Mouse (Mus musculus) forebrain, embryonic 13.5 days (tissue): ENCODE measurements around the gene Olfr1359. TPM values are rescaled to one million over a fixed set of nuclear protein-coding genes. Genes with fewer than 3 reads are reported as not detected.
A peak's percentile ranks its signal among the peaks of the same experiment; 100 is the strongest.
"Not testable (repeated sequence)": the region's sequence is repeated elsewhere in the genome, so short reads cannot be mapped to it uniquely, and the experiment has no call there.

Experiments
- ATAC-seq: fragments of 200-750 bp; cut with Nextera tagmentation; 2 replicates; pipeline ENCODE4 v1.8.0; 2017
- H3K27ac ChIP-seq: fragments of 300-500 bp; sonication (generic); 2 replicates; pipeline ENCODE4 v1.5.1; 2015; ENCODE audit warnings: inconsistent platforms, mild to moderate bottlenecking, moderate library complexity
- H3K27me3 ChIP-seq: fragments of 300-500 bp; sonication (generic); 2 replicates; pipeline ENCODE4 v1.6.1; 2015; ENCODE audit warnings: mild to moderate bottlenecking, inconsistent platforms
- H3K36me3 ChIP-seq: fragments of 300-500 bp; sonication (generic); 2 replicates; pipeline ENCODE4 v1.6.1; 2015; ENCODE audit warnings: mild to moderate bottlenecking, inconsistent platforms; ENCODE audit not compliant: poor library complexity, severe bottlenecking
- H3K4me1 ChIP-seq: fragments of 300-500 bp; sonication (generic); 2 replicates; pipeline ENCODE4 v1.6.1; 2015; ENCODE audit warnings: inconsistent platforms
- H3K4me2 ChIP-seq: fragments of 300-500 bp; sonication (generic); 2 replicates; pipeline ENCODE4 v1.6.1; 2015; ENCODE audit warnings: inconsistent platforms, mild to moderate bottlenecking, moderate library complexity
- H3K4me3 ChIP-seq: fragments of 300-500 bp; sonication (generic); 2 replicates; pipeline ENCODE4 v1.5.1; 2015; ENCODE audit warnings: mild to moderate bottlenecking, inconsistent platforms
- H3K9ac ChIP-seq: fragments of 300-500 bp; sonication (generic); 2 replicates; pipeline ENCODE4 v1.6.1; 2015; ENCODE audit warnings: mild to moderate bottlenecking, inconsistent platforms
- H3K9me3 ChIP-seq: fragments of 300-500 bp; sonication (generic); replicated peaks from 2 replicates; pipeline ENCODE4 v1.6.1; 2016; ENCODE audit warnings: inconsistent platforms
- WGBS: fragments of 180-500 bp; shearing (Covaris S2); methylation state at CpG from one replicate; pipeline ENCODE4 v1.1.7; 2015; 5-methylcytosine and 5-hydroxymethylcytosine counted together
- polyA plus RNA-seq: library from polyadenylated mRNA; unstranded; fragments of >200 nt; fragmentation: Nextera tagmentation; extraction: Ambion mirVana; gene quantifications from 2 replicates; pipeline ENCODE4 v1.2.1, GENCODE M21; 2015

Gene Olfr1359
- polyA plus RNA-seq, 1 experiment from 2014 or later: not detected

DNA sequence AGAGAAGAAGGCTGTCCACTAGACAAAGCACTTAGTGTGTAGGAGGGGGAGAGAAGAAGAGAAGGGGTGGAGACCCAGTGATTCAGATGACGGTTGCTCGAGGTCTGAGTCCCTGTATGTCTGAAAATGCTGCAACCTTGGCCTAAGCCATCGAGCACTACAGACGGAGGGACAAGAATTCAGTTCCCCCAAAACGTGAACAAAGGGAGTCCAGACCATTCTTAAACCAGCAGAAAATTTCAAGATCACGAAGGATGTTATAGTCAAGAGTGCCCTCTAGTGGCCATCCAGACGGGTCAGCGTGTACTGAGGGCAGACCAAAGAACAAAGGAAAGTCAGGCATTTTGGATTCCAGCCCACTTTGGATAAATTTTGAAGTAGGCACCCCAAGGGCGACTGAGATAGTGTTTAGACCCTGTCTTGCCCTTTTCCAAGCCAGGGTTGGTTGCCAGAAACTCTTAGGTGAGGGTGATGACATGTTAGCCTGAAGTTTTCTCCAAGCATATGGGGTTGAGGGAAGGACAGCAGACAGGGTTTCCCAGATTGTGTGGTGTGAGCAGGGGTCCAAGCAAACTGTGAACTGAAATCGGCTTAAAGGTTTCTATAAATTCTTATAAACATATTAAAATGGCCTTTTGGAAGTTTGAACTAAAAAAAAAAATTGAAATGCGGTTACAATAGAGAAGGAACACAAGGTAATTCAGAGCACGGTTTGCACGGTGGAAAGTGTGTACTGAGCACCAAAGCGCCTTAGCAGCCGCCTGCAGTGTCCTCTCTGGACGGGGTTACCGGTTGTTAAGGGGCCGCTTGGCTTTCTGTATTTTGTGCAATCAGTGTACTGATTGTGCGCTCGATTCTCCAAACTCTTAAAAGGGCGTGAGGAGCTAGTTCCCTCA is 36.3 kb downstream of the Olfr1359 start:
- H3K4me2 ChIP-seq: peak overlapping the region; percentile 70
- peak overlapping the region; percentile 99 for H3K27ac ChIP-seq
- H3K4me1 ChIP-seq: peaks cover 12% of the 10 kb centered on the region
- H3K27me3 ChIP-seq: no peaks in the 10 kb centered on the region
- peak overlapping the region; percentile 79 for H3K9ac ChIP-seq
- peak; percentile 79 for ATAC-seq
- peak overlapping the region; percentile 54 for H3K4me3 ChIP-seq
- 0% methylated on average over 21 of the region's 21 CpGs for WGBS
- H3K36me3 ChIP-seq: no peaks in the 10 kb centered on the region
- H3K9me3 ChIP-seq: no peaks in the 10 kb centered on the region

DNA sequence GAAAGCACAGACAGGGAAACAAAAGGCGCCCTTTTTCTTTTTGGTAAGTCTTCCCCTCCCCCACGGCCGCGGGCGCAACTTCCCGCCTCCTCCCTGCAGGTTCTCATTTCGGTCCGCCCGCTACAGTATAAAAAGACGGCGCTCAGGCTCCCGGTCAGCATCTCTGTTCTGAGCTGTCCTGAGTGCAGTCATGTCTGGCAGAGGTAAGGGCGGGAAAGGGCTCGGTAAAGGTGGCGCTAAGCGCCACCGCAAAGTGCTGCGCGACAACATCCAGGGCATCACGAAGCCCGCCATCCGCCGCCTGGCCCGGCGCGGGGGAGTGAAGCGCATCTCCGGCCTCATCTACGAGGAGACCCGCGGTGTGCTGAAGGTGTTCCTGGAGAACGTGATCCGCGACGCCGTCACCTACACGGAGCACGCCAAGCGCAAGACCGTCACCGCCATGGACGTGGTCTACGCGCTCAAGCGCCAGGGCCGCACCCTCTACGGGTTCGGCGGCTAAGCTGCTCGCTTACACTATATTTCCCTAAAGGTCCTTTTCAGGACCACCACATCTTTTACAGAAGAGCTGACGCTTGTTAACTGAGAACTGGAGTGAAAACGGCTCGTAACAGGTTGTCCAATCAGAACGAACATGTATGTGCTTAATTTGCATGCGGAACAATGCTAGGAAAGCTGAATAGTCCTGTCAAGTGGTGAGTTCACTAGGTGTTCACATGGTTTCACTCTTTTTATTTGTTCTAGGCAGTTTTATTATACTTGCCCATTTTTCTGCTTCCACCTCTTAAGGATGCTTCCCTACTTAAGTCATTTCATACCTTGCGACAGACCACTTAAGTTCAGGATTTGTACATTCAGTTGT is 37.2 kb downstream of the Olfr1359 start, which contains the start of gene Hist1h4j:
Gene Hist1h4j, plus strand, starts transcription at position 159 of the 862 bp plus-strand sequence.
- H3K9ac ChIP-seq: peak within 1 kb of the TSS; percentile 79
- ATAC-seq: peak; percentile 92
- under 1% methylated on average over 49 of the region's 56 CpGs for WGBS

DNA sequence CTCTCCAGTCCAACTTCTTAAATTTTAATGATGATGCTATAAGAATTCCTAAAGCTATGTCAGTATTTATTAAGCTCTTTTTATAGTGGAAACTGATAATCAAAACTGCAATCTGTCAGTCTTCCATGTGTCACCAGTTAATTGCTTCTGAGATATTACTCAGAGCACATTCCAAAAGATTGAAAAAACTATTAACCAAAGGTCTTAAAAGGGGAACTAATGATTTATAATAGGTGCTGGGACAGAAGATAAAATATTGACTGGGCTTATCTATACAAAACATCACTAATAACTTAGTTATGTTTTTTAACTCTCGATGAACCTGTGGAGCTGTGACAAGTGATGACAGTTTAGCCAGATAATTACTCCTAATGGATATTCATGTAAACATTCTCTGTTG is 47.1 kb downstream of the Olfr1359 start:
- H3K4me1 ChIP-seq: peaks cover 21% of the 10 kb centered on the region
- no peaks in the 10 kb centered on the region for H3K9me3 ChIP-seq
- H3K36me3 ChIP-seq: no peaks in the 10 kb centered on the region
- no peak overlapping the region for H3K27ac ChIP-seq
- no peak for ATAC-seq
- no peak overlapping the region for H3K9ac ChIP-seq
- WGBS: 90% methylated on average over 1 of the region's 1 CpGs
- H3K4me2 ChIP-seq: no peak overlapping the region
- H3K27me3 ChIP-seq: no peaks in the 10 kb centered on the region
- no peak overlapping the region for H3K4me3 ChIP-seq

More for the DNA sequence above, 37.2 kb downstream of the Olfr1359 start, which contains the start of gene Hist1h4j:
- not testable (repeated sequence) for H3K9me3 ChIP-seq, H3K36me3 ChIP-seq, H3K27me3 ChIP-seq
- Histone ChIP-seq H3K4me1 (peaks cover 12% of the 10 kb centered on the region), H3K4me2 (peak within 1 kb of the TSS; percentile 70), H3K4me3 (peak within 1 kb of the TSS; percentile 54), H3K27ac (peak within 1 kb of the TSS; percentile 99)

DNA sequence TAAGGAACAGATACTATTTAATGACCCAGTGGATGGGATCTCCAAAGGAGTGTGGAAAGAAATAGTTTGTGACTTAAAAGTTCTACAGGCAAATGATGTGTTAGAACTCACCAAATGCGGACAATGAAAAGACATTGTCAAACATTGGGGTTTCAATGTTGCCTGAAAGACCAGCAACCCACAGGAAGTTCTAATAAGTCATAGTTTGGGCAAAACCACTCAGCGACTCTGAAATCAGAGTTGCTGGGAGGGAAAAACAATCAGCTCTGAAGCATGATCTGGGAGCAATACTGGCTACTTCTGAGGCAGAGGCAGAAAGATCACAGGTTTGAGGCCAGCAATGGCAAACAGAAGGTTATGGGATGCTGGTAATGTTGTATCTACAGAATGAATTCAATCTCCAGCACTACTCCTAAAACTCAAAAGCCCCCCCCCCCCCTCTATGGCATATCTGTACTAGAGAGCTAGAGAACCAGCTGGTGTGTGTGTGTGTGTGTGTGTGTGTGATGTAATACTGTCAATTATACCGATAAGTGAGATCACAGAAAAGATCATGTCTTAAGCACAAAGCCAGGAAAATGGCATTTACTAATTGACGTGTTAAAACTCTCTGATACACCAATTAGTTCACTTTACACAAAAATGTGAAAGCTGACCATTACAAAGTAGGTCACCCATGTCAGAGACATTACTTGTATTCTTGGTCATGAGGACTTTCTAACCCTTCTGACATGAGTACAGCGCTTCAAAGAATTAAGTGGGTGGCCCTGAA is 51.7 kb downstream of the Olfr1359 start:
- peak overlapping the region; percentile 62 for H3K4me3 ChIP-seq
- peak overlapping the region; percentile 82 for H3K9ac ChIP-seq
- peak overlapping the region; percentile 95 for H3K27ac ChIP-seq
- peaks cover 35% of the 10 kb centered on the region for H3K4me1 ChIP-seq
- H3K9me3 ChIP-seq: no peaks in the 10 kb centered on the region
- H3K4me2 ChIP-seq: peak overlapping the region; percentile 84
- H3K36me3 ChIP-seq: no peaks in the 10 kb centered on the region
- WGBS: 3% methylated on average over 5 of the region's 5 CpGs
- ATAC-seq: no peak
- no peaks in the 10 kb centered on the region for H3K27me3 ChIP-seq

DNA sequence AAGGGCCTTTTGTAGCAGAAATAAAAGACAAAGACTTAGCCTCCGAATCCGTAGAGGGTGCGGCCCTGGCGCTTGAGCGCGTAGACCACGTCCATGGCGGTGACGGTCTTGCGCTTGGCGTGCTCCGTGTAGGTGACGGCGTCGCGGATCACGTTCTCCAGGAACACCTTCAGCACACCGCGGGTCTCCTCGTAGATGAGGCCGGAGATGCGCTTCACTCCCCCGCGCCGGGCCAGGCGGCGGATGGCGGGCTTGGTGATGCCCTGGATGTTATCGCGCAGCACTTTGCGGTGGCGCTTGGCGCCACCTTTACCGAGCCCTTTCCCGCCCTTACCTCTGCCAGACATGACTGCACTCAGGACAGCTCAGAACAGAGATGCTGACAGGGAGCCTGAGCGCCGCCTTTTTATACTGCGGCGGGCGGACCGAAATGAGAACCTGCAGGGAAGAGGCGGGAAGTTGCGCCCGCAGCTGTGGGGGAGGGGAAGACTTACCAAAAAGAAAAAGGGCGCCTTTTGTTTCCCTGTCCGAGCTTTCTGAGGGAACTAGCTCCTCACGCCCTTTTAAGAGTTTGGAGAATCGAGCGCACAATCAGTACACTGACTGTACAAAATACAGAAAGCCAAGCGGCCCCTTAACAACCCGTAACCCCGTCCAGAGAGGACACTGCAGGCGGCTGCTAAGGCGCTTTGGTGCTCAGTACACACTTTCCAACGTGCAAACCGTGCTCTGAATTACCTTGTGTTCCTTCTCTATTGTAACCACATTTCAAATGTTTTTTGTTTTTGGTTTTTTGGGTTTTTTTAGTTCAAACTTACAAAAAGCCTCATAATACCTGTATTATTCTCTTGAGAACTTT is 52.5 kb downstream of the Olfr1359 start, which contains the start of gene Hist1h4k:
Gene Hist1h4k, minus strand, starts transcription at position 347 of the 859 bp plus-strand sequence.
- not testable (repeated sequence) for H3K9me3 ChIP-seq, H3K36me3 ChIP-seq, H3K27me3 ChIP-seq
- H3K4me3 ChIP-seq: peak within 1 kb of the TSS; percentile 62
- H3K27ac ChIP-seq: peak within 1 kb of the TSS; percentile 96
- H3K4me2 ChIP-seq: peak within 1 kb of the TSS; percentile 84
- H3K9ac ChIP-seq: peak within 1 kb of the TSS; percentile 82
- peak; percentile 86 for ATAC-seq
- H3K4me1 ChIP-seq: peaks cover 40% of the 10 kb centered on the region
- WGBS: under 1% methylated on average over 41 of the region's 56 CpGs

DNA sequence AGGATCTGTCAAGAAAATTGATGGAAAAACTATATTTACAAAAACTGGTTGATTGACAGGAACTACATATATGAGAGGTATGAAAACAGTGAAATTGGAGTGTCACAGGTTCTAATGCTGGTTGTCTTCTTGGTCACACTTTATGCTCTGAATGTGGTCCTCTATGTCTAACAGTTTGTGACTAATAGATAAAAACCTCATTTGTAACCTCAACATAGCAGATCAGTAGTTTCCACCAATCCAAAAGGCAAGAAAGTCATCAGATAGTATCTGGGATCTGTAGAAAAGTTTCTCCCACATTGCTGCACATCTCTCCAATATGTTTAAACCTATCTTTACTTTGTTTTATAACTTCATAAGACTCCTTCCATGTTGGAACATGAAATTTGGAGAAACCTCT is 53.5 kb downstream of the Olfr1359 start:
- no peaks in the 10 kb centered on the region for H3K36me3 ChIP-seq
- no peaks in the 10 kb centered on the region for H3K9me3 ChIP-seq
- no peaks in the 10 kb centered on the region for H3K27me3 ChIP-seq
- H3K4me3 ChIP-seq: no peak overlapping the region
- peaks cover 43% of the 10 kb centered on the region for H3K4me1 ChIP-seq
- peak overlapping the region; percentile 96 for H3K27ac ChIP-seq
- H3K4me2 ChIP-seq: no peak overlapping the region
- no peak overlapping the region for H3K9ac ChIP-seq
- no peak for ATAC-seq

DNA sequence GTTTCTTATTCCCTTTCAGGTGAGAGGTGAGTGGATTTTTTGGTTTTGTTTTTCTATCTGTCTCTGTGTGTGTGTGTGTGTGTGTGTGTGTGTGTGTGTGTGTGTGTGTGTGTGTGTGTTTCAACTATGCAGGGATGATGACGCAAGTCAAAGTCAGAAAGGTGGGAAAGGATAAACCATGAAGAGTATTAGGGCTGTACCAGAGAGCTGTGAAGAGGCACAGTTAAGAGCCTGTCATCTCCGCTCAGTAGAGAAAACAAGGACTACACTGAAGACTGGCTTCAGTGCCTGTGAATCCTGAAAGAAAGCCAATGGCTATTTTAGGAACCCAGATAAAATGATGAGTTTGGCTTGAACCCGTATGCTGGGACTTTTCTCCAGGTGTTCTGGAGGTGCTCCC is 53.9 kb downstream of the Olfr1359 start:
- no peaks in the 10 kb centered on the region for H3K27me3 ChIP-seq
- peak overlapping the region; percentile 96 for H3K27ac ChIP-seq
- WGBS: 72% methylated on average over 3 of the region's 3 CpGs
- H3K36me3 ChIP-seq: no peaks in the 10 kb centered on the region
- ATAC-seq: no peak
- H3K4me1 ChIP-seq: peaks cover 43% of the 10 kb centered on the region
- peak overlapping the region; percentile 26; the same call in 1 of the 2 replicates for H3K9ac ChIP-seq
- H3K4me2 ChIP-seq: peak overlapping the region; percentile 74; the same call in 1 of the 2 replicates
- H3K4me3 ChIP-seq: peak overlapping the region; percentile 47; the same call in 1 of the 2 replicates
- H3K9me3 ChIP-seq: no peaks in the 10 kb centered on the region

DNA sequence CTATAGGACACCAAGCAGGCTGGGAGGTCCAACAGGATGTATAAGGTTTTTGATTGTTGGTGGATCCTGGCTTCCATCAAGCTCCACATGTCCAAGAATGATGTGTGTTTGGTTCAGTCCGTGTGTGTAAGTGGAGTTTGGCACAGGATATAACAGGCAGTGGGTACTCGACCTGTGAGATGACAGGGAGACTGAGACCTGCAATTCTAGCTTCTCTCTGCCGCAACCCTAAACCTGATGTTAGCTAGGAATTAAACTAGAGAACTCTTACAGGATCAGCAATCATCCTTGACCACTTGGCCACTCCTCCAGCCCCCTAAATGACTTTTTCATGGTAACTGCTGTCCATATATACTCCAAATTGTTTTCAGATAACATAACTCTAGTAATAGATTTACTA is 54.4 kb downstream of the Olfr1359 start:
- H3K27ac ChIP-seq: peak overlapping the region; percentile 96
- H3K27me3 ChIP-seq: no peaks in the 10 kb centered on the region
- 49% methylated on average over 3 of the region's 3 CpGs for whole genome bisulfite sequencing
- ATAC-seq: no peak
- peak overlapping the region; percentile 47; the same call in 1 of the 2 replicates for H3K4me3 ChIP-seq
- H3K4me2 ChIP-seq: peak overlapping the region; percentile 74
- no peaks in the 10 kb centered on the region for H3K36me3 ChIP-seq
- no peaks in the 10 kb centered on the region for H3K9me3 ChIP-seq
- peak overlapping the region; percentile 26; the same call in 1 of the 2 replicates for H3K9ac ChIP-seq
- H3K4me1 ChIP-seq: peaks cover 40% of the 10 kb centered on the region

DNA sequence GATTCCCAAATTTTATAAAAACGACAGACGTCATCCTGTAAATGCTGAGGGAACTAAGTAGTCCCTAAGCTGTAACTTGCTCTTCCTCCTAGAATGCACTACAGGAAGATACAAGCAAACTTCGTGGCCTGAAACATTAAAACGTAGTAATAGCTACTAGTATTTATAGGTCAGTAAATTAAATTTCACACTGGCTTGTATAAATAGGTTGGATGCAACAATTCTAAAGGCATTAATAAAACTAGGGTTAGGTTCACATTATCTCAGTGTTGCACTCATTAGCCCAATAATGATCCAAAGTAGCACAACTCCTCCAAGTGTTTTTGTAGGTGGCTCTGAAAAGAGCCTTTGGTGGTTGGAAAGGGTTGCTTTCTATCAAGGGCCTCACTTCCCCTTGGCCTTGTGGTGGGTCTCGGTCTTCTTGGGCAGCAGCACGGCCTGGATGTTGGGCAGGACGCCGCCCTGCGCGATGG is 55.2 kb downstream of the Olfr1359 start:
- no peaks in the 10 kb centered on the region for H3K27me3 ChIP-seq
- WGBS: 1% methylated on average over 10 of the region's 10 CpGs
- no peaks in the 10 kb centered on the region for H3K36me3 ChIP-seq
- peak overlapping the region; percentile 74 for H3K4me2 ChIP-seq
- peaks cover 36% of the 10 kb centered on the region for H3K4me1 ChIP-seq
- no peaks in the 10 kb centered on the region for H3K9me3 ChIP-seq
- ATAC-seq: no peak
- peak overlapping the region; percentile 96 for H3K27ac ChIP-seq
- peak overlapping the region; percentile 80 for H3K9ac ChIP-seq
- H3K4me3 ChIP-seq: peak overlapping the region; percentile 47

DNA sequence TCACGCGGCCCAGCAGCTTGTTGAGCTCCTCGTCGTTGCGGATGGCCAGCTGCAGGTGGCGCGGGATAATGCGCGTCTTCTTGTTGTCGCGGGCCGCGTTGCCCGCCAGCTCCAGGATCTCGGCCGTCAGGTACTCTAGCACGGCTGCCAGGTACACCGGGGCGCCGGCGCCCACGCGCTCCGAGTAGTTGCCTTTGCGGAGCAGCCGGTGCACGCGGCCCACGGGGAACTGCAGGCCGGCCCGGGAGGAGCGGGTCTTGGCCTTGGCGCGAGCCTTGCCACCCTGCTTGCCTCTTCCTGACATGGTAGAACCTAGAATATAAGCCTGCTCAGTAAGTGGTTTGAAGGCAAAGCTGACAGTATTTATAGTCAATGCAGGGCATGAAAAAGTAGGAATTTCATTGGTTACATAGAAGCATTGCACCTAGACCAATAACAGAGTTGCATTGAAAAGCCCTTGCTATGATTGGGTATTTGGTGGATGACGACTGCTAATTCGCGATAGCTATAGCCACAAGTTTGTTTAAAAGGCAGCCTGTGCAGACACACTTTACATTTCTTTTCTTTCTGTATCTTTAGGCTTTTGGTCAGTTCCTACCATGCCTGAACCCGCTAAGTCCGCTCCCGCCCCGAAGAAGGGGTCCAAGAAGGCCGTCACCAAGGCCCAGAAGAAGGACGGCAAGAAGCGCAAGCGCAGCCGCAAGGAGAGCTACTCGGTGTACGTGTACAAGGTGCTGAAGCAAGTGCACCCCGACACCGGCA is 55.8 kb downstream of the Olfr1359 start, which contains the start of the genes Hist1h2ak and Hist1h2bn:
Gene Hist1h2ak, minus strand, starts transcription at position 304 of the 762 bp plus-strand sequence.
Gene Hist1h2bn, plus strand, starts transcription at position 600 of the 762 bp plus-strand sequence.
- peaks cover 32% of the 10 kb centered on the region for H3K4me1 ChIP-seq
- peak within 1 kb of the TSS; percentile 74 for H3K4me2 ChIP-seq
- H3K36me3 ChIP-seq, H3K9me3 ChIP-seq, H3K27me3 ChIP-seq: not testable (repeated sequence)
- H3K4me3 ChIP-seq: peak within 1 kb of the TSS; percentile 47
- H3K9ac ChIP-seq: peak within 1 kb of the TSS; percentile 80
- under 1% methylated on average over 45 of the region's 50 CpGs for WGBS
- peak within 1 kb of the TSS; percentile 96 for H3K27ac ChIP-seq
- ATAC-seq: peak; percentile 95
